Mouse (Mus musculus) E14TG2a.4 (cell line): ENCODE results near the gene Plk2.

Experiments
- CTCF ChIP-seq: conservative IDR thresholded peaks from 2 replicates; pipeline ENCODE4 v1.5.1; 2014; ENCODE audit warnings: low read length
- NANOG ChIP-seq: IDR thresholded peaks from 2 replicates; pipeline ENCODE4 v1.6.1; 2014; ENCODE audit warnings: borderline replicate concordance, low read length, mixed read lengths
- POU5F1 ChIP-seq: IDR thresholded peaks from 2 replicates; pipeline ENCODE4 v1.6.1; 2014; ENCODE audit warnings: low read length, borderline replicate concordance

DNA sequence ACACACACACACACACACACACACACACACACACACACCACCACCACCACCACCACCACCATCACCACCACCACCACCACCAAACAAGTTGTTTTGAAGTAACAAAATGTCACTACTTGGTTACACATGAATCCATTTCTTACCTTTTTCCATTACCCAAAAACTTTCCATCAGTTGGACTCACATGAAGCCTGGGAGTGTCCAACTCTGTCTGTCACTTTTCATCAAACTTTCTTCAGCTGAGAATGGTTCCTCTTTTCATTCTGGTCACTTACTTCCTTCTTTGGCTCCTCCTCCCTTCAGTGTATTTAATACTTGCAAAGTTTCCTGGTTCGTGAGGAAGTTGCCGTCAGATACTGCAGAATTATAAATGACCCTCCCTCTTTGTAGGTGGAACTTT, 37.9 kb upstream of the Plk2 start, which contains the start of gene Gapt:
- no peak for TF ChIP-seq CTCF
- no peak for TF ChIP-seq POU5F1
- TF ChIP-seq NANOG: no peak
